Mouse (Mus musculus) kidney, adult 2 months (tissue): Measurements from ENCODE around the gene Dab2.

Experiments used
- CTCF ChIP-seq: fragments of 200-500 bp; conservative IDR thresholded peaks from 2 replicates; pipeline ENCODE4 v1.5.1; 2011; ENCODE audit warnings: low read depth, mild to moderate bottlenecking, control low read depth, low read length, moderate library complexity, mixed read lengths; ENCODE audit not compliant: insufficient read depth, insufficient read length
- POLR2A ChIP-seq: fragments of 200-500 bp; IDR thresholded peaks from one replicate; pipeline ENCODE4 v1.6.1; 2011; ENCODE audit warnings: low read depth, low read length, control low read depth

GRCm38 (mm10) chr15:6257049-6257448, 42.5 kb upstream of the Dab2 start:
- TF ChIP-seq CTCF (no peak), POLR2A (no peak)
